Mouse (Mus musculus) MN1 (cell line): Measurements from ENCODE around the gene Lpgat1.

ENCODE experiments used
- DNase-seq: peaks from one replicate; pipeline ENCODE4 v3.0.0-alpha.2; 2016; ENCODE audit warnings: low spot score

Gene Lpgat1

GRCm38 (mm10) chr1:191717601-191718498 is at the start of gene Lpgat1:
Lpgat1 (plus strand) TSS chr1:191717834.
- peak; percentile 76 for DNase-seq

GRCm38 (mm10) chr1:191668030-191668429 is 49.6 kb upstream of the Lpgat1 start:
- DNase-seq = no peak

DNA sequence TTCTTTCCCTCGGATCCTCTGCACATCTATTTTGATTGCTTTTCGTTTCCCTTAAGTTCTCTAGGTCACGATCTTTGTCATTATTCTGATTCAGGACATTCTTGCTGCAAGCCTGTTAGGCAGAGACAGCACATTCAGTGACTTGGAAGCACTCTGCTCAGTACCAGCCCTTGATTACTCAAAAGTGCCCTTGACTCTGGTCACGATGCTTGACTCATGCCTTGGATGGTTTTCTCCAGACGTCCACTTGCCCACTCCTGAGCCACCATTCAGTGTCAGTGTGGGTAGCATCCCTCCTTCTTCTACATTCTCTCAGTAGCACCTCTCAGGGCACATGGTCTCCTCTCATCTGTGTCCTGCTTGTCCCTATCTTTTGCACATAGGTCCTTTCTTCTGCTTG is 43.6 kb upstream of the Lpgat1 start:
- no peak for DNase-seq

DNA sequence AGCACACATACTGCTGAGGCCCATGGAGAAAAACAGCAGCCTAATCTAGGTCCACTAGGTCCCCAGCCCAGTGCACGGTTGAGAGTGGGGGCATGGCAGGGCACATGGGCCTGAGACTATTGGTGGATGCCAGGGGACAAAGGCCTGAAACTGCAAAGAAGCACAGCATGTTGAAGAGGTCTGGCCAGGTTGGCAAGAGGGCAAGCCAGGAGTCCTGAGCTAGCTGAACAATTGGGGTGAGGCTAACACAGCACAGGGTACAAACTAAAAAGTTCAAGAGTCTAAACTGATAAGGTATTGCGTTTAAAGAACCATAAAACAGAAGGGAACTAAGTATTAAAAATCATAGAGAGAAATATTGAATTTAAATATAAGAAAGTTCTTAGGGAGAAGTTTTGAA is 36.0 kb upstream of the Lpgat1 start:
- DNase-seq = no peak

- DNase-seq = no peak
Observed at GRCm38 (mm10) chr1:191687531-191687930, 30.1 kb upstream of the Lpgat1 start.

GRCm38 (mm10) chr1:191693231-191693630 is 24.4 kb upstream of the Lpgat1 start:
- DNase-seq = no peak

DNA sequence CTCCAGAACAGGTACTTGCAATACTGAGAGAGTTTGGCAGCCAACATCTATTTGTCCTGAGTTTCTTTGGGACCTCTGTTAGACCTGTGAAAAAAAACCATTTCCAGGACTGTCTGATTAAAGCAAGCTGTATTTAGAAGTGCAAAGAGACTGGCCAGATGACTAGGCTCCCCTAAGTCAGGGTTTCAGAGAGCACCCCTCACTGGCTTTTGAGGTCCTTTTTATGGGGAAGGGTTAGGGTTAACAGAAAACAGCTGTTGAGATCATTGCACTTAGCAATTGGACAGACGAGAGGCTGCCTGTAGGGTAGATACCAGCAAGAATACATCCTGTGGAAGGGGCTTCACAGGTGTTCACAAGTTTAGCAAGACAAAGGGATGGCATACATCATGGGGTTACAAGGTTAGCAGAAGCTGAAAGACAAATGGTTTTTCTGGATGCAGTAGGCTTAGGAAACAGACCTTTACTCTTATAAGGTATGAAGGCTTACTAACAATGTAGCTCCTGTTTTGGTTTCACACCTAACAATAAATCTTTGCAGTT is 19.3 kb upstream of the Lpgat1 start:
- DNase-seq = no peak

DNA sequence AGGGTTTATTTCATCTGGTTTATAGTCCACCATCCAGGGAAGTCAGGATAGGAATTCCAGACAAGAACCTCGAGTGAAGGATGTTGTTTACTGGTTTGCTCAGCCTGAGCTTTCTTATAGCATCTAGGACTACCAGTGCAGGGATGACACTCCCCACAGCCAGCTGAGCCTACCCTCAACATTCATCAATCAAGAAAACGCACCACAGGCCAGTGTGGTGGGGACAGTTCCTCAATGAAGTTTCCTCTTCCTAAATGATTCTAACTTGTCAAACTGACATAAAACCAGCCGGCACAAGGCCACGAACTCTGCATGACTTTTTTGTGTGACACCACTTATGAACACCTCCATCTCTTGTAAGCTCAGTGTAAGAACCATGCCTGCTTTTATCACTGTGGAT is 13.1 kb upstream of the Lpgat1 start:
- no peak for DNase-seq

- DNase-seq = no peak
Observed at GRCm38 (mm10) chr1:191706541-191707078, 11.0 kb upstream of the Lpgat1 start.

GRCm38 (mm10) chr1:191709811-191710210 is 7.8 kb upstream of the Lpgat1 start:
- DNase-seq = no peak

DNA sequence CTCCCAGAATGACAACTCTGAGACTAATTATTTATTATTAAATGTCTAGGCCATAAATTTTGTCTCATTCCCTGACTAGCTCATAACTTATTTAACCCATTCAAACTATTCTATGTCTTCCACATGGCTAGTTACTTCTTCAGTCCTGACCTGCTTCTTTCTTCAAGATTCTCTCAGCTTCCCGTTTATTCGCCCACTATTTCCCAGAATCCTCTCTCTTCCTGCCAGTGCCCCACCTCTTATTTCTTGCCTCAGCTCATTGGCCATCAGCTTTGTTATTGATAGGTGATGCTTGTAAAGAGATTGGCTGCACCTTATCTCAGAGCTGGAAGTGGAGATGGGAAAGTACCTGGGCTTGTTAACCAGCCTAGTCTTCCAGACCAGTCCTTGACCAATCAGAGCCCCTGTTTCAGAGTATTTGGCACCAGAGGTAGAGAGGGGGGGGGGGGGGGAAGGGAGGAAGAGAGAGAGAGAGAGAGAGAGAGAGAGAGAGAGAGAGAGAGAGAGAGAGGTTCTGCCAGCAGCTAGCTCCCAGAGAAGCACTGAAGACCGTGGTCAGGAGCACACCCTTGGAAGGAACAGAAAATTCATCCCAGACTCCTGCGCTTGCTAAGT is 5.3 kb upstream of the Lpgat1 start:
- no peak for DNase-seq

GRCm38 (mm10) chr1:191713813-191714212 is 3.8 kb upstream of the Lpgat1 start:
- DNase-seq = no peak

- DNase-seq = no peak
Observed at GRCm38 (mm10) chr1:191715150-191715549, 2.5 kb upstream of the Lpgat1 start.

DNA sequence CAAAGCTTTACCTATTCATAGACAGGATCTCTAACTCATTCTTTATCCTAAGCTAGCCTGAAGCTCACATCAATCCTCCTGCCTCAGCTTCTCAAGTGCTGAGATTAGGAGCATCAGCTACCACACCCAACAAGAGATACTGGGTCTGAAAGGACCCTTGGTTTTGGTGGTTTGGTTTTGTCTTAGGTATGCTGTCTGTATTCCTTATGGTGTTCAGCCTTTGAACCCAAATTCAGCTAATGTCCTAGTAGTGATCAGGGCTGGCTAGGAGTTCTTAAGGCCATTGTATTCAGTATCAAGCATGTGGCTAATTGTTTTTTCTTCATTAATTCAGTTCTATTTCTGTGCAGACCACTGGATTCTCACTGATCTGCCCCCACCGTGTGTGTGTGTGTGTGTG is 493 bp upstream of the Lpgat1 start:
- DNase-seq = peak; percentile 41

DNA sequence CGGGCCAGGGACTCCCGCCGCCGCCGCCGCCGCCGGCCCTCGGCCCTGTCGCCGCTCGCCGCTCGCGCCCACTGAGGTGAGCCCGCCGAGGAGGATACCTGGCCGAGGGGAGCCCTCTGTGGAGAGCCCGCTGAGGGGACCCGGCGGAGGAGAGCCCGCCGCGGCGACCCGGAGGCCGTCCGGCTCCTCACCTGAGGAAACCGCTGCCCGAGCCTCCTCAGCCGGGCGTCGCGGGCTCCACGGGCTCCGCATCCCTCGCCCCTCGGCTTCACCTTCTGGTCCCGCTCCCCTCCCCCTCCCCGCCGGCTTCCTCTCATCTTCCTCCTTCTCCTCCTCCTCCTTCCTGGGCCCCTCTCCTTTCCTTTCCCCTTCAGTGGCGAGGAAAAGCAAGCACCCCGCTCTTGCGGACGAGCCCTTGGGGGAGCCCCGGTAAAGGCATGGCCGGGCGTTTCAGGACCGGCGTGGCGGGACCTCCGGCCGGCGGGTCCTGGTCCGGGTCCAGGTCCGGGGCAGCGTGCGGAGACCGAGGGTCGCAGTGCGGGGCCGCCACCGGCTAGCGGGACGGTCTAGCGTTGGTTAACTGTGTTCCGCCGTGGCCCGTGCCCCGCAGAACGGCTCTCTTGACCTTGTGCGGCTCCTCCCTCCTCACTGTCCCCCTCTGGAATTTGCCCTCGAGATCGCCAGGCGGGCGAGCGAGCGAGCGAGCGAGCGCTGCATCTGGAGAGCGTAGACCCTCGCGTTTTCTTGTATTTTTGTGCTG is 1.1 kb downstream of the Lpgat1 start:
- DNase-seq = peak; percentile 66

DNA sequence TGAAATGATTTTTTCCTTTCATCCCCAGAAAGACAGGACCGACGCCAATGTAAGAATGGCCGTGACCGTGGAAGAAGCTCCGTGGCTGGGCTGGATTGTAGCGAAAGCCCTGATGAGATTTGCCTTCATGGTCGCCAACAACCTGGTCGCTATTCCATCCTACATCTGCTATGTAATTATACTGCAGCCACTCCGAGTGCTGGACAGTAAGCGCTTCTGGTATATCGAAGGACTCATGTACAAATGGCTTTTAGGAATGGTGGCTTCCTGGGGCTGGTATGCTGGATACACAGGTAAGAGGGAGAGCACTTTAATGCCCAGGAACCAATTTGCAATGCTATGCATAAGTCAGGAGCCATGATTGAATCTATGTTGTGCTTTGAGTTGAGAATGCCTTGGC is 1.7 kb downstream of the Lpgat1 start:
- no peak for DNase-seq

DNA sequence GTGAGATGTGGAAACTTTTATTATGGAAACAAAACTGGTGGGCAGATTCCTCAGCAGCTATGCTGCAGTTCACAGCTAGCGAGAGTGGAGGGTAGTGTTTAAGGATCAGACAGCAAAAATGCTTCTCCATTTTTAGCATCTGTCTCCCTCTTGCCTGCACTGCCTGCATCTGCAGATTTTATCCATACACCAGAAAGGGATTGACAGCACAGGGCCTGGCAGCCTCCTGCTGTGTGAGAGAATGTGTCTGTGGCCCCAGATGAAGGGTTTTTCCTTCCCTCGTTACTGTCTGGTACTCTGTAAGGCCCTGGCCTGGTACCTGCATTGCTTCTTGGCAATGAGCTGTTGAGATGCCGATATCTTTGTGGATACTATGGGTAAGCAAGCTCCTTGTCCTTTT is 2.8 kb downstream of the Lpgat1 start:
- DNase-seq = peak; percentile 32

GRCm38 (mm10) chr1:191722706-191723105 is 5.1 kb downstream of the Lpgat1 start:
- no peak for DNase-seq

DNA sequence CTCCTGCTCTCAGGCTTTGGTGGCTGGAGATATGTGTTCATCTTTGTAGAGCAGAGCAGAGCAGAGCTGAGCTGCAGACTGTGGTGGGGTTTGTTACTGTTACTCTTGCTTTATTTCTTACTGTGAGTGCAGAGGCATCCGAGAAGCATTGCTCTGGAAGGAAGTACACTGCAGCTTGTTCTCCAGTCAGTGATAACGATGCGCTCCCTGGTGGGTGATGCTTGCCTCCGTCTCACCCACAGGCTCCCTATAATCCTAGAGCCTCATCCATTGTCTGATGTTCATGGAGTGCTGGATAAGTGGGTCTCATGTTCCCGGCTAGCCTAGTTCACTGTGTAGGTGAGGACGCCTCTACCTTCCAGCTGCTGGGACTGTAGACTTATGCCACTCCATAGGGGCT is 6.0 kb downstream of the Lpgat1 start:
- DNase-seq = no peak

DNA sequence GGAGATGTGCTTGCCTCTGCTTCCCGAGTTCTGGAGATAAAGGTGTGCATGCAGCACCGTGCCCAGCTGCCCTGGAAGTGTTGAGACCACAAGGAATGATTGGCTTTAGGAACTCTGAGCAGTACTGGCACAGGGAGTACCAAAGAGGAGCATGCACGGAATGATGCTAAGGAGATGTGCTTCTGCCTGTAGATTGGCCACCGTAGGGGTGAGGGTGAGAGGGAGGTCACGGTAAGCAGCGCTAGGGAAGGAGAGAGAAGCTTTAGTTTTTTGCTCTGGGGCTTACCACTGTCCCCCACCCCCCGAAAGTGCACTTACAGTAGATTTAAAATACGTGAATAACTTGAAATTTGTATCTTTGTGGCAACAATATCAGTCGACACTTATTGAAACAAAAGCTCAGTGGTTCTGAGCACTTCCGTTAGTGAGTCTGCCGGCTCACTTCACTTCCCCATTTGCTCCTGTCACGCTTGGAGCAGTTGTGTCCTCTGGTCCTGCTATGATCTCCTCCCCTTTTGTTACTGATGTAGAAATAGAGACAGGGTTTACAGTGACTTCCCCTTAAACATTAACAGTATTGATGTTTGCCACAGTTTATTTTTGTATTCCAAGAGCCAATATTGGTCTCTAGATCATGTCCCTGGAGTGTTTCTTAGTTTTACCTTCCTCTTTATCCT is 6.9 kb downstream of the Lpgat1 start:
- DNase-seq = no peak

DNA sequence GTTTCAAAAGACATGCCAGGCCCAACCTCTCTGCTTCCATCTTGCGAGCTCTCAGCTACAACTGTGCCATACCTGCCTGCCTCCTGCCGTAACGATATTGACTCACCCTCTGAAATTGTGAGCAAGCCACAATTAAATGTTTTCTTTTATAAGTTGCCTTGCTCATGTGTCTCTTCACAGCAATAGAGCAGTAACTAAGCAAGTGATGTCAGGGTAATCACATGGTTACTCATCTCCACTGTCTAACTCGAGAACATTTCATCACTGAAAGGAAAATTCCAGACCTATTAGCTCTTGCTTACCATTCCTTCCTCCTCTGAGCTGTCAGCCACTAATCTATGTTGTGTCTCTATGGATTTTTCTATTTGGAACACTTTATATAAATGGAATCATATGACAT is 15.0 kb downstream of the Lpgat1 start:
- DNase-seq = no peak

DNA sequence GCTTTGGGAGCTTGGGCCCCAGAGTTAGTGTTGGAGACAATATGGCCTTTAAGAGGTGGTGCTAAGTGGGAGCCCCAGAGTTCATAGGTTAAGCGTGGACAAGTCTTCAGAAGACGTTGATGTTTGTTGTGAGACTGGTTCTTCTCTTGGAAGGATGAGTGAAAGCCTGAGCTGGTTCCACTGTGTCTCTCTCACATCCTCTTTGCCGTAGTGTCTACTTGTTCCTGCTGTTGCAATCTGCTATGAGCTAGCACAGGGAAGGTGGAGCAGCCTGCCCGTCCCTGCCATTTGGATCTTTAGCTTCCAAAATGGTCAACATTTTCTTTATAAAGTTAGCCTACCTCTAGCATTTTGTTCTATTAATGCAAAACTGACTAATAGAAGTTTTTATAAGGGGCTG is 16.2 kb downstream of the Lpgat1 start:
- DNase-seq = no peak
